Mouse (Mus musculus) kidney, adult 2 months (tissue): ENCODE data around the gene A230072I06Rik.

Source experiments
- CTCF ChIP-seq: fragments of 200-500 bp; conservative IDR thresholded peaks from 2 replicates; pipeline ENCODE4 v1.5.1; 2011; ENCODE audit warnings: low read depth, mild to moderate bottlenecking, control low read depth, low read length, moderate library complexity, mixed read lengths; ENCODE audit not compliant: insufficient read depth, insufficient read length
- POLR2A ChIP-seq: fragments of 200-500 bp; IDR thresholded peaks from one replicate; pipeline ENCODE4 v1.6.1; 2011; ENCODE audit warnings: low read depth, low read length, control low read depth

DNA sequence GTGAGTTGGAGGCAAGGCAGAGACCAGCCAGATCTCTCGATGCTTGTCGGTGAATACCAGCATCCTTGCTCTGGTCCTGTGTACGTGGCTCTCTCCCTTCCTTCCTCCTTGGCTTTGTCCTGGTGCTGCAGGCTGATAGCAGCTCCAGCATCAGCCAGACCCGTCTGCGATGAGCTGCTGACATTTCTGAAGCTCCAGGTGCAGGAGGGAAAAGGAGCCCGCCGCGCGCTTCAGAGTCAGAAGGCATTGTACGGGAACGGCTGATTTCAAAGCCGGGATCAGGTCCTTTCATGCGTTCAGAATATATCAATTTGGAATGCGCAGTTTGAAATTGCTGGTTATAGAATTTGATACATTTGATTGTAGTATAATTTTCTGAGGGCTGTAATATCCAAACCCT lies 23.4 kb downstream of the A230072I06Rik start:
- TF ChIP-seq POLR2A (no peak), CTCF (no peak)
